In the genomic region with DNA sequence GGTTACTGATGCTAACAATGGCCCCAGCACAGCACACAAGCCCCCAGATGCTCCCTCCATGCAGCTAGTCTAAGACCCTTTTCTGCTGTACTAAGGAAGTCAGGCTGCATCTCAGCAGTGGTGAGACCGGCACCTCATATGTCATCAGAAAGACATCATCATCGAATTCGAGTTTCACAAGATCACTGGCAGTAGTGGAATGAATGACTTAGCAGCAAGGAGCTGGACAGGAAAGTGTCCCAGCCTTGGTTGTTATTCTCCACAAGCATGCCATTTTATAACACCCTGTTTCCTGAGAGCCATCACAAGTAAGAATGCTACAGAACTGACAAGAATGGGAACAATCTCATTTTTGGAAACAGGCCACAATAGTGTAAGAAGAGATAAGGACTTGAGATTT, we compare ENCODE assay signal across 15 mouse cellular contexts.
"Had no signal": no experiment of that assay in that cellular context is flagged by ENCODE, and none has a peak within 500 bp of the region (broad histone marks: within the 10 kb centered on the region; RNA-seq: fewer than 3 reads in every experiment).

No protein-coding gene starts in this region.

- H3K4me2 ChIP-seq: liver, embryonic 11.5 days; liver, embryonic 13.5 days; liver, embryonic 15.5 days; neural tube, embryonic 12.5 days; stomach, embryonic 15.5 days had no signal

- H3K27ac ChIP-seq: liver, embryonic 13.5 days; liver, embryonic 15.5 days; macrophage; neural tube, embryonic 12.5 days; stomach, embryonic 15.5 days; stomach, postnatal 0 days had no signal

- H3K4me1 ChIP-seq: liver, embryonic 13.5 days; liver, embryonic 15.5 days; megakaryocyte, embryonic 14.5 days; neural tube, embryonic 12.5 days; stomach, embryonic 15.5 days had no signal

- H3K4me3 ChIP-seq: liver, embryonic 13.5 days; liver, embryonic 15.5 days; megakaryocyte, embryonic 14.5 days; neural tube, embryonic 12.5 days; stomach, embryonic 15.5 days had no signal

- H3K36me3 ChIP-seq: liver, embryonic 13.5 days; liver, embryonic 15.5 days; neural tube, embryonic 12.5 days; stomach, embryonic 15.5 days had no signal

- H3K9ac ChIP-seq: liver, embryonic 13.5 days; liver, embryonic 15.5 days; liver, postnatal 0 days; neural tube, embryonic 12.5 days; stomach, embryonic 15.5 days had no signal

- ATAC-seq: liver, postnatal 0 days had no signal

- H3K27me3 ChIP-seq: liver, embryonic 13.5 days; liver, embryonic 15.5 days; megakaryocyte, embryonic 14.5 days; neural tube, embryonic 12.5 days; stomach, embryonic 15.5 days had no signal

- H3K9me3 ChIP-seq: liver, embryonic 13.5 days; liver, embryonic 15.5 days; megakaryocyte, embryonic 14.5 days; neural tube, embryonic 12.5 days; stomach, embryonic 15.5 days had no signal

- DNase-seq: liver, embryonic 13.5 days; liver, postnatal 0 days; lung, postnatal 10 days; midbrain, embryonic 14.5 days; right cerebral cortex, postnatal 14 days; thymus, adult 2 months; thymus, postnatal 25 days; thymus, postnatal 4 days had no signal
